In genomic region chr5:55791755-55792629, GRCm38 (mm10) we compare ENCODE assay signal across 32 mouse cellular contexts.
A peak's percentile ranks its signal among the peaks of the same experiment; 100 is the strongest.
DNase-seq lines count a peak whose midpoint lies in the region; ATAC-seq lines count a peak whose summit lies in the region.
"Had no signal": no experiment of that assay in that cellular context is flagged by ENCODE, and none has a peak within 500 bp of the region (broad histone marks: within the 10 kb centered on the region; RNA-seq: fewer than 3 reads in every experiment).

No protein-coding gene starts in this region.

- H3K9me3 ChIP-seq in hindbrain, embryonic 14.5 days (ENCODE audit: control insufficient read depth, low read length), result no peaks in the 10 kb centered on the region
- no peaks in the 10 kb centered on the region for H3K9me3 ChIP-seq in hindbrain, embryonic 11.5 days (ENCODE audit: control insufficient read depth, low read length)
- no peaks in the 10 kb centered on the region for H3K9me3 ChIP-seq in neural tube, embryonic 15.5 days (replicated peaks)
- H3K9me3 ChIP-seq: embryonic facial prominence, embryonic 12.5 days; heart, embryonic 12.5 days; intestine, embryonic 15.5 days; limb, embryonic 10.5 days; limb, embryonic 15.5 days; liver, embryonic 13.5 days had no signal

- 46% methylated on average over 8 of the region's 8 CpGs for WGBS in hindbrain, embryonic 14.5 days
- 62% methylated on average over 8 of the region's 8 CpGs for WGBS in hindbrain, embryonic 11.5 days
- WGBS in neural tube, embryonic 15.5 days, result 39% methylated on average over 8 of the region's 8 CpGs

- ATAC-seq in hindbrain, embryonic 14.5 days (ENCODE audit: low FRiP score), result peak; percentile 31; the same call in 1 of the 2 replicates
- no peak for ATAC-seq in hindbrain, embryonic 11.5 days (ENCODE audit: low FRiP score)
- no peak; the same call in 1 of the 2 replicates for ATAC-seq in neural tube, embryonic 15.5 days (ENCODE audit: low FRiP score)
- ATAC-seq: hindbrain, embryonic 16.5 days; intestine, embryonic 15.5 days; lung, postnatal 0 days had no signal

- no peaks in the 10 kb centered on the region for H3K27me3 ChIP-seq in hindbrain, embryonic 14.5 days (ENCODE audit: control insufficient read depth, insufficient read depth, low read length)
- no peaks in the 10 kb centered on the region for H3K27me3 ChIP-seq in hindbrain, embryonic 11.5 days (ENCODE audit: control insufficient read depth, insufficient read depth, low read length)
- no peaks in the 10 kb centered on the region for H3K27me3 ChIP-seq in neural tube, embryonic 15.5 days (replicated peaks)
- H3K27me3 ChIP-seq: embryonic facial prominence, embryonic 12.5 days; heart, embryonic 12.5 days; intestine, embryonic 15.5 days; limb, embryonic 15.5 days; liver, embryonic 13.5 days had no signal

- DNase-seq in hindbrain, embryonic 14.5 days (ENCODE audit: low spot score), result no peak
- DNase-seq in hindbrain, embryonic 11.5 days (ENCODE audit: low spot score), result no peak
- DNase-seq in ES-CJ7 (ENCODE audit: low read depth, low spot score) (peak; percentile 96), WW6 (ENCODE audit: low read depth, low spot score) (peak; percentile 57)
- DNase-seq in thymus, postnatal 25 days, result no peak
- no peak for DNase-seq in left cerebral cortex, adult 9 months (ENCODE audit: low spot score in 2 of 2)
- DNase-seq: adrenal gland, postnatal 10 days; B cell, adult 2 months; cerebellum, adult 11-12 months; cerebellum, adult 9-11 months; embryo, embryonic 11 days; heart, adult 2 months; heart, postnatal 4 days; kidney, adult 2 months; kidney, postnatal 36 days; layer of hippocampus, postnatal 36 days; liver, embryonic 13.5 days; lung, adult 18-20 months; midbrain, embryonic 14.5 days; retina, postnatal 1 day; right cerebral cortex, postnatal 25 days; thymus, adult 18-20 months; thymus, postnatal 4 days had no signal

- no peaks in the 10 kb centered on the region for H3K4me1 ChIP-seq in hindbrain, embryonic 14.5 days (replicated peaks; ENCODE audit: control insufficient read depth, insufficient read depth, low read length)
- no peaks in the 10 kb centered on the region for H3K4me1 ChIP-seq in hindbrain, embryonic 11.5 days (replicated peaks; ENCODE audit: control insufficient read depth, insufficient read depth, low read length)
- H3K4me1 ChIP-seq in neural tube, embryonic 15.5 days, result no peaks in the 10 kb centered on the region
- H3K4me1 ChIP-seq: embryonic facial prominence, embryonic 12.5 days; heart, embryonic 12.5 days; intestine, embryonic 15.5 days; limb, embryonic 10.5 days; limb, embryonic 15.5 days; liver, embryonic 13.5 days had no signal

- no peaks in the 10 kb centered on the region for H3K36me3 ChIP-seq in hindbrain, embryonic 14.5 days (replicated peaks; ENCODE audit: control insufficient read depth, insufficient read depth)
- H3K36me3 ChIP-seq in hindbrain, embryonic 11.5 days (ENCODE audit: control insufficient read depth, insufficient read depth, low read length), result no peaks in the 10 kb centered on the region
- H3K36me3 ChIP-seq in neural tube, embryonic 15.5 days, result no peaks in the 10 kb centered on the region
- H3K36me3 ChIP-seq: embryonic facial prominence, embryonic 12.5 days; heart, embryonic 12.5 days; intestine, embryonic 15.5 days; limb, embryonic 10.5 days; limb, embryonic 15.5 days; liver, embryonic 13.5 days had no signal

- no peak overlapping the region for H3K27ac ChIP-seq in hindbrain, embryonic 14.5 days
- no peak overlapping the region for H3K27ac ChIP-seq in hindbrain, embryonic 11.5 days (ENCODE audit: low read depth, low read length)
- H3K27ac ChIP-seq in neural tube, embryonic 15.5 days (replicated peaks), result 0 out of 2 replicates have a peak overlapping the region, but pooled peaks have one; percentile 23
- H3K27ac ChIP-seq: embryonic facial prominence, embryonic 12.5 days; heart, adult 2 months; intestine, embryonic 15.5 days; limb, embryonic 10.5 days; limb, embryonic 15.5 days; liver, embryonic 13.5 days; macrophage had no signal

- no peak overlapping the region for H3K9ac ChIP-seq in hindbrain, embryonic 14.5 days
- H3K9ac ChIP-seq in hindbrain, embryonic 11.5 days (ENCODE audit: low read depth, low read length), result no peak overlapping the region
- H3K9ac ChIP-seq in neural tube, embryonic 15.5 days (replicated peaks), result no peak overlapping the region
- H3K9ac ChIP-seq: embryonic facial prominence, embryonic 12.5 days; heart, embryonic 12.5 days; intestine, embryonic 15.5 days; limb, embryonic 15.5 days; liver, embryonic 13.5 days had no signal

- no peak overlapping the region for H3K4me3 ChIP-seq in hindbrain, embryonic 14.5 days (replicated peaks; ENCODE audit: low read length)
- H3K4me3 ChIP-seq in hindbrain, embryonic 11.5 days (ENCODE audit: low read depth, low read length), result no peak overlapping the region
- H3K4me3 ChIP-seq in neural tube, embryonic 15.5 days (replicated peaks), result no peak overlapping the region
- H3K4me3 ChIP-seq: embryonic facial prominence, embryonic 12.5 days; heart, adult 2 months; heart, embryonic 12.5 days; intestine, embryonic 15.5 days; limb, embryonic 10.5 days; limb, embryonic 15.5 days; liver, embryonic 13.5 days had no signal

- no peak overlapping the region for H3K4me2 ChIP-seq in hindbrain, embryonic 14.5 days (replicated peaks)
- H3K4me2 ChIP-seq in hindbrain, embryonic 11.5 days (replicated peaks; ENCODE audit: low read depth, low read length), result no peak overlapping the region
- H3K4me2 ChIP-seq in neural tube, embryonic 15.5 days, result no peak overlapping the region
- H3K4me2 ChIP-seq: embryonic facial prominence, embryonic 12.5 days; heart, embryonic 12.5 days; intestine, embryonic 15.5 days; limb, embryonic 15.5 days; liver, embryonic 13.5 days had no signal

Comparison
In these comparisons a context has a peak if more than half of its experiments do, and no peak if none do; other contexts are left out.
1. DNase-seq: peak in ES-CJ7 (single experiment) and WW6 (single experiment); none in hindbrain, embryonic 14.5 days (single experiment), hindbrain, embryonic 11.5 days (single experiment), thymus, postnatal 25 days (single experiment) and left cerebral cortex, adult 9 months (0 of 2).